Mouse (Mus musculus): ENCODE results near the gene Ccdc162.
A peak's percentile ranks its signal among the peaks of the same experiment; 100 is the strongest.
"Not testable (repeated sequence)": the region's sequence is repeated elsewhere in the genome, so short reads cannot be mapped to it uniquely, and the experiment has no call there.

Gene Ccdc162

DNA sequence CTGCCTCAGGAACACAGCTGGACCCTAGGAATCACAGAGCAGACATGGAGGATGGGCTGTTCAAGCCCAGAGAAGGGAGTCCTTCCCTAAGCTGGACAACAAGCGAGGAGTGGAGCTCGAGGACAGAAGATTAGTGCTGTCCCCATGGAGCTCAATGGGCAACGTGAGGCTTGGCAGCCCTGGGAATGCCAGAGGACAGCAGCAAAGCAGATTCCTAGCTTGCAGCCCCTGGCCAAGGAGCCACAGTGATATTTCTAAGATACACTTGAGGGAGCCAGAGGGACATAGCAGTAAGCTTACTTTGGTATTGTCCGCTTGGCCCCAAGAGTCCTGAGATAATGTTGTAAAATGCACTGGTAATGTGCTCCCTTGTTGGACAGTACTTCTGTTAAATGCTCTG, 25.5 kb downstream of the Ccdc162 start:
- DNase-seq, result no peak

DNA sequence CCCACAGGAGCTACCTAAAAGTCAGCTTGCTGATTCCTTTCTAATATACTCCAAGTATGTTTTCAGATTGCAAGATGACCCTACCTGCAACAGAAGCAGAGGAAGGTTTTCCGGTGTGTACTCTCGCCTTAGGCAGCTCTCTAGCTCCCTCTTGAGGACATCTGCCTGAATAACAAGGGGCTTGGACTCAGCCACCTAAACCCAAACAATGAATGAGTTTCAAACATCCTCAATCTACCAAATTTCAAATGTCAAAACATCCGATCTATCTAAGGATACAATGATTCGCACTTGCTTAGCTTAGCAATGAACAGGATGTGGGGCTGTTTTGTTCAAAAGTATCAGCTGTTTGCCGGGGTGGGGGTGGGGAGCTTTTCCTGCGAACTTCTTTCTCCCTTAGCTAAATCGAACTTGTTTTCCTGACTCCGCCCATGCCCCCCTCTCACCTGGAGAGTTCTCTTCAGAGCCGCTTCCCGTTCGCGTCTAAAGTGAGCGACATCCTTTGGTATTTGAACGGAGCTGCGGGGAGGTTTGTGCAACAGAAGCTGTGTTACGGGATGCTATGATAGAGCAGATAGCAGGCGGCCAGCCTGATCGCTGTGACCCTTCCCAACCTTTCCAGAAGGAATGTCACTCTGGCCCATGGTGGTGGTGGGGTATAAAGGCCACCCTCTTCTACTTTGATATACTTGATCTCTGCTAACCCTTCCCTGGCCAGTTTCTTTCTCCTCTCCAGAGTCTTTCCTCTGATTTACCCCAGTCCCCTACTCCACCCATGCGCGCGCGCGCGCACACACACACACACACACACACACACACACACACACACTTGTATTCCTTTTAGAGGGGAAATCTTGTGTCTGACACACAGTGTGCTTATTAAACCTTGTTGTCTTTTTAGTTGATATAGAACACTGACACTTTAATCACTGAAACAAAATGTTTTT, 26.2 kb downstream of the Ccdc162 start:
- peak; percentile 68 to 81 for DNase-seq

GRCm38 (mm10) chr10:41684548-41684996, 31.9 kb downstream of the Ccdc162 start:
- DNase-seq, result peak; percentile 79 to 84

DNA sequence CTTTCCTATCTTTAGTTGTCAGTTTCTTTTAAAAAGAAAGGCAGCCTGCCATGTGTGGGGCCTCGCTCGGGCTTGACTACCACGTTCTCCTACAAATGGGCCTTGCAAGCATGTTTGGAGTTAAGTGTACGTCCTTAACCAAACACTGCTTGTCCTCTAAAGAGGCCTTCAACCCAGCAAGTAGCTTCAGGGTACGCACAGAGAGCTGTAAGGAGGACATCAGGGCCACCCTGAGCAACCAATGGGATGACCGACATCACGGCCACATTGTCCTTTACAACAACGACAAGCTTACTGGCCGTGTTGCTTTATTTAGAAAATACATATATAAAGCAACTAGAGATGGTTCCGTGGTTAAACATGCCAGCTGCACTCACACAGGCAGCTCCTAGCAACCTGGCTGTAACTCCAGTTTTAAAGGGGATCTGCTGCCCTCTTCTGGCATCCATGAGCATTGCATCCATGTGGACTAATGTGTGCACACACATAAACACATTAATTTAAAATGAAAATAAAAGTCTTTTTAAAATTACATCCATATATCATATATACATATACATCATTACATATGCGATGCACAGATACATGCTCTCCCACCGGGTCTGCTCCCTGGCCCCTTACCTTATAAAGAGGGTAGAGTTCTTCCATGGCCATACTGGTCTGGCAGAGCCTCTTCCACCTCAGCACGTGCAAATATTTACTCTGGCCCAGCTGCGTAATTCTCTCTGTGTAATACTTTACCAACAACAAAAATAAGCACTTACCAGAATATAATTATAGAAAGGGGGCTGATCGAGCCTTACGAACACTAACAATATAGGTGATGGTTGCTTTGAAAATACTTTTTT, 33.7 kb downstream of the Ccdc162 start:
- peak; percentile 87 to 93 for DNase-seq

DNA sequence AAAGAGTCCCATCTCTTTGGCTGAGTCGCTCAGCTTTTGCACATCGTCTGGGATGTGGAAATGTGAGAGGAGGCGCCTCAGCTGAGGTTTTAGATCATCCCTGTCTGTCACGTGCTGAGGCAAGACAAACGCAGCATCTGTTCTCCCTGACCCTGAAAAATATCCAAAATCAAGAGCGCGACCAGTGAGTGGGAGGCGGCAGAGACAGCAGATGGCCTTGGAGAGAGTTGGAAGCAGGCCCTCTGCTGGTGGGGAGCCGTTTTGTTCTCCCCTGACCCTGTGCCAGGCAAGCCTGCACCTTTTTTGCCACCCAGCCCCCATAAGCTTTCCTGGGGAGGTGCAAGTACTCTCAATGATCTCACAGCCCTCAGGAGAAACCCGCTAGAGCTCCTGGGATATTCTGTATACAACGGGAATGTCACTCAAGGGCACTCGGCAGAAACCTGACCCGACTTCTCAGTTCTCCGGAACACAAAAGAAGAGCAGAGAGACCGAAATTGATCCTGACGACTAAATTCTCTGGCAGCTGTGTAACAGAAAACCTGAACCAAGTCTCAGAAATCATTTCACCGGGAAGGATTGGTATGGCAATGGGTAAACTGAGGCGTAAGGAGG, 37.6 kb downstream of the Ccdc162 start:
- DNase-seq, result peak; percentile 78 to 87

DNA sequence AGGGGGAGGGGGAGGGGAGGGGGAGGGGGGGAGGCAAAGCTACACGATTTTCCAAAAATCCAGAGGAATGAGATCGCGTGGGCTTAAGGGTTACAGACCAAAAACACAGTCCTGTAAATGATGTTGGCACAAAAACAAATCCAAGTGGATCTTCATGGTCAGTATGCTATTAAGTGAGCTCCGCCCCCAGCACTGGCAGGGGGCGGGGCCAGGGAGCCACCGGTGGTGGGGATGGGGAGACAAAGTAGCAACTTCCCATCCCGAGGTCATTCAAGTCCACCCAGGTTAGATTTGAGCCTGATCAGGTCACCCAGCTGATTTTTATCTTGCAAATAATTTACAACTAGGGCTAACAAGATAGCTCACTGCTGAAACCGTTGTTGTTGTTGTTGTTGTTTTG, 39.0 kb downstream of the Ccdc162 start:
- peak; percentile 34 to 67 for DNase-seq

DNA sequence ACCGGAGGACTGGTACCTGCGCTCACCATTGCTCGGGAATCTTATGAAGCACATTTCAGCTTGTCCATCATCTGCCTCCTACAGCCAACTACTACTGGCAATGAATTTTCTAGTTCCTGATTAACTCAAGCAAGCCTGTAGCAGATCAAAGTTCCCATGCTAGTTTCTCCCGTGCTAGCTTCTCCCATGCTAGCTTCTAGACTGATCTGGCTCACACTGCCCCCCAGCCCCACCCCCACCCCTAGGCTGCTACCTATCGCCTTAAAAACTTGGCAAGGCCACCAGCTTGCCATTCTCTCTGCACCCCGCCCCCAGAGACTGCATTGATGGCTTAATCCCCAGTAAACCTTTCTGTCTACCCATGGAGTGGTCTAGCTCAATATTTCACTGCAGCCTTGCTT, 39.8 kb downstream of the Ccdc162 start:
- DNase-seq, result peak; percentile 69 to 82

DNA sequence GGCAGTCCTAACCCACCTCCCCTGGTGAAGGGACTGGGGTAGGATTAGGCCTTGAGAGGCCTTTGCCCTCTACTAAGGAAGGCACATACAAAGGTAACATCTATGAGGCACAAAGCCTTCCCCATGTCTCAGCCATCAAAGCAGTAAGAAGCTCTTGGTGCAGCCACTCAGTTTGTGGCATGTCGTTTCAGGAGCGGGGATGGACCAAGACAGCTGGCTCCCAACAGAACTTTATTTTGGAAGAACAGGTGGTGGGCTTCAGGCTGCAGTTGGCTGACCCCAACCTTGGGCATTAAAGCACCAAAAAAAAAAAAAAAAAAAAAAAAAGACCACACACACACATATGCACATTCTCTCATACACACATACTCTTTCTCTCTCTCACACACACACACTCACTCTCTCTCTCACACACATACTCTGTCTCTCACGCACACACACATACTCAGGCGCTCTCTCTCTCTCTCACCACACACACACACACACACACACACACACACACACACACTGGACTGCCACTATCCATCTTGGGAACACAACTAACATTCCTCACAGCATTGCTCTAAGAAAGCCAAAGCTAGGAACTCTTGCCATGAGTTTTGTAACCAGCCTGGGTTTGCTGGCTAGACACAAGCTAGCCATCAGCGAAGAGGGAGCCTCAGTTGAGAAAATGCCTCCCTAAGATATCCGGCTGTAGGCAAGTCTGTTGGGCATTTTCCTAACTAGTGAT, 40.4 kb downstream of the Ccdc162 start:
- no peak for DNase-seq

DNA sequence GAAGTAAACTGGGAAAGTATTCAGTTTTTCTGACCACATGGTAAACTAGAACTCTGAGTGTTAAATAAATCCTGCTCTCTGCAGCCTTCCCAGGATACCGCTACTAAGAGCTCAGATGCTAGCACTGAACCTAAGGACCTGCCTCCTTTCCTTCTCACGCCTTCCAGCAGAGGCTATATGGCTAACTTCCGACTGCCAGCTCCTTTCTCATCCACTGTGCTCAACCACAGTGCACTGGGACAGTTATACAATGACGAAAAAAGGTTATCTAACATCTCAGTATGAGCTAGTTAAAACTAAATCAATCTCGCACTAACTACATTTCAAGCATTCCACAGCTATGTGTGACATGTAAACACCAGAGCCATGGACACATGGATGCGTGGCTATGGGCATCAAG, 41.2 kb downstream of the Ccdc162 start:
- DNase-seq, result no peak

DNA sequence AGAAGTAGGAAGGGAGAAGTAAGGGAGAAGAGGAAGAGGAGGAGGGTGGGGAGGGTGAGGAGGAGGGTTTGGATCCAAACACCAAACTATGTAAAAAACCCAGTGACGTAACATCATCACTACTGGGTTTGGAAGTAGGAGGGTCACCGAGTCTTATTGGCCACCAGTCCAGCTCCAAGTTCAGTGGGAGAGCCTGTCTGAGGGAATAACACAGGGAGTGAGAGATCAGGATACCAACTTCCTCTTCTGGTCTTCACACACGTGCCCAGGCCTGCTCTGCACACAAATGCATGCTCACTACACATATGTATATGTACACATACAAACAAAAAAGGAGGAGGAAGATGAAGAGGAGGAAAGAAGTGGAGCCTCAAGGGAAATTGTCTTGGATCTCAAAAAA, 42.1 kb downstream of the Ccdc162 start:
- DNase-seq, result no peak

GRCm38 (mm10) chr10:41670196-41670595, 46.2 kb downstream of the Ccdc162 start:
- DNase-seq, result no peak

DNA sequence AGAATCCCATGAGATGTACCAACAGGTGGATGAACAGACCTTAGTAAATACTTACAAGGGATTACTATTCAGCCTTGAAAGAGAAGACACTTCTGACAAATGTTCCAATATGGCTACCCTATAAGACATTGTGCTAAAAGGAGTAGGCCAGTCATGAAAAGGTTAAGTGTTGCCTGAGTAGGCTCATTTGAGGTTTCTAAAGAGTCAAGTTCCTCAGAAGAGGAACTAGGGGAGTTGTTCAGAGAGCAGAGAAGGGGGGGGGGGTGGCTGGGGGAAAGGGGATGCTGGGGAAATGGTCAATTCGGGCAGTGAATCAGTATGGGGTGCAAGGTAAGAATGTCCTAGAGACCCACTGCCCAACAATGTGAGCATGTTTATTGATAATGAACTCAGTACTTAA, 50.9 kb downstream of the Ccdc162 start:
- DNase-seq, result no peak

DNA sequence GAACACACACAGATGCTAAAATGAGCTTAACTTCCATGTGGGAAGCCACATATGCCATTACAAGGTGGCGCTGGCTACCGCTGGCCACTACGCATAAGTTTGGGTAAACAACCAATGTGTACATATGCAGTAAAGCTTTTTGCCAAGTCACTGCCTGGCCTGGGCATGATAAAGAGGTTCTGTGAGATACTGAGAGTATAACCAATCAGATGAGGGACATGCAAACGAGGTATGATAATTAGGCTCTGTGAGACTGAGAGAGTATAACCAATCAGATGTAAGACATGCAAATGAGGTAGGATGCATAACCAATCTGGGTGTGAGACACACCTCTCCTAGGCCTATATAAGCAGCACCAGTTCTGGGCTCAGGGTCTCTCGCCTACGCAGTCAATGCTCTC, 56.8 kb downstream of the Ccdc162 start:
- DNase-seq, result not testable (repeated sequence)

DNA sequence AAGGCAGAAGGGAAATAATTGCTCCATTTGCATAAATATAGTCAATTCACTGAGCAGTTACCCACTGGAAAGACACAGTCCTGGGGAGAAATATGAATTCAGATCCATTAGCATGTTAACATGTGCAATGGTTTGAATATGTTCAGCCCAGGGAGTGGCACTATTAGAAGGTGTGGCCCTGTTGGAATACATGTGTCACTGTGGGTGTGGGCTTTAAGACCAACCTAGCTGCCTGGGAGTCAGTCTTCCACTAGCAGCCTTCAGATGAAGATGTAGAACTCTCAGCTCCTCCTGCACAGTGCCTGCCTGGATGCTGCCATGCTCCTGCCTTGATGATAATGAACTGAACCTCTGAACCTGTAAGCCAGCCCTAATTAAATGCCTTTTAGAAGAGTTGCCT, 60.8 kb downstream of the Ccdc162 start:
- not testable (repeated sequence) for DNase-seq

- DNase-seq, result no peak
These were observed 63.4 kb downstream of the Ccdc162 start for GRCm38 (mm10) chr10:41652988-41653387.

GRCm38 (mm10) chr10:41652094-41652775, 64.2 kb downstream of the Ccdc162 start:
- DNase-seq, result no peak

DNA sequence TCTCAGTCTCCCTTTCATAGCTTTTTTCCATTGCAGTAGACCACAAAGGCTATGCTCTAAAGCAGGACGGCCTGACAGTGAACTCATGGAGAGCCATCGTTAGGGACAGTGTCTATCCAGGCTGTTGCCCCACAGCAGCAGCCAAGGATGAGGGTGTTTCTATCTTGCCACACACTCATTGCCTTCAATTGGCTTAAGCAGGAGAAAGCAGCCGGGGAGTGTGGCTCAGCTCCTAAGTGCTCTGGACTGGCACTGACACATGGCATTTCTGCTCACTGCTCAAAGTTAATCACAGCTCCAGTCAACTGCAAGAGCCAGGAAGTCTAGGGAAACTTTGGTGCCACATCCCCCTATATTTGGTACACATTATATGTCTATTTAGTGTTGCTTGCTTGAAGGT, 64.9 kb downstream of the Ccdc162 start:
- no peak for DNase-seq

DNA sequence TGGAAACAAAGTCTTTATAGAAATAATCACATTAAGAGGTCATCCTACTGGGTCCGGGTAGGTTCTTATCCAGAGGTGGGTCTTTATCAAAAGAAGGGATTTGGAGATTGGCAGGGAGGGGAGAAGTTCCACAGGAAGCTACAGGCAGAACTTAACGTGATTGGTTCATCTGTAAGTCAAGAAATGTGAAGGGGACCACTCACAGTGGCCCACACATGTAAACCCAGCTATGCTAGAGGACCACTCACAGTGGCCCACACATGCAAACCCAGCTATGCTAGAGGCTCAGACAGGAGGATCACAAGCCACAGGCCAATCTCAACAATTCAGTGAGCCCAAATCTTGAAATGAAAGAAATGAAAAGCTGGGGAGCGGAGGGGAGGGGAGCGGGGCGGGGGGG, 67.2 kb downstream of the Ccdc162 start:
- no peak for DNase-seq

GRCm38 (mm10) chr10:41638776-41639175, 77.7 kb downstream of the Ccdc162 start:
- DNase-seq, result no peak

DNA sequence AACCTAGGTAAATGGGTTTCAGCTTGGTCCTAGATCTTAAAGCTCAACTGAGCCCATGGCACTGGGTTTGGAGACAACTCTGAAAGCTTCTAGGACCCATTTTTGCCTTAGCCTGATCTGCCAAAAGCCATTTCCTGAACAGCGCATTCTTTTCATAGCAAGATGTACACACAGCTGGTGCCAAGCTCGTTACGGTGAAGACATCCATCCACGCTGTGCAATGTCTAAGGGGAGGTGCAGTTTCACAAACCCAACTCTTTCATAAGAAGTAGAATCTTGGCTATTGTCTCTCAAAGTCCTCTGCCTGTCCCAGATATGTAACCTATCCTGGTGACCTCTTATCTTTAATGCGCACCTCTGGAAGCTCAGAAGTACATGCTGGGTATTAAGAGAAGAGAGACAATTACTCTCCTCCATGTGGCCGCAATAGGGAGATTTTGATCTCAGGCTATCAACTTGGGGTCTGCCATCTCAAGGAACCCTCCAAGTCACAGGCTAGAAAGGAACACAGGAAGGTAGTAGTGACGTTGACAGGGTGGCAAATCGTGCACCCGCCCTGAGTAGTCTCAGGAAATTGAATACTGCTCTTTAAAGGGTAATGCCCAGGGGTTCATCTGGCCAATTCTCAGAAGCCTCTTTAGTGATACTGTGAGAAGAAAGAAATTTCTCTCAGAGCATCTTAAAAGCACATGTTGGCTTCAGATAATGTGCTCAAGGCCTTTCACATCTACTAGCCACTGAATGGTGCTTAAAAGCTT, 81.0 kb downstream of the Ccdc162 start:
- DNase-seq, result no peak

DNA sequence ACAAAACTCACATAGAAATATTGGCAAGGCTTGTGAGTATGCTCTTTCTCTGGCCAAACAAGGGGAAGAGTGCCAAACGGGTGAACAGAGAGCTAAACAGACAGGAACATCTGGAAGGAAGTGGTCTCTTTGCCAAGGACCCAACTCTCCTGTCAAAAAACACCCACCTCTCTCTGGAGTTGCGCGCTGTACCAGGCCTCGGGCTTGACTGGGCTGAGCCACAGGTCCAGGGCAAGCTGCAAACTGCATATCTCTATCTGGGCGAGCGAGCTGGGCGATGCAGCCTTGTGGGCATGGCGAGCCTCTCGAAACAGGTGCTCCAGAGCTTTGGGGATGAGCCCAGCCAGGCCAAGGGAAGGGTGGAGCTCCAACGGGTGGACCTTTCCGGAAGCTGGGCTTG, 82.6 kb downstream of the Ccdc162 start:
- DNase-seq, result no peak
